Mouse (Mus musculus) adrenal gland, postnatal 14 days (tissue): Measurements from ENCODE around the gene Ifitm6. TPM values are rescaled to one million over a fixed set of nuclear protein-coding genes. Genes with fewer than 3 reads are reported as not detected.
"Not testable (repeated sequence)": the region's sequence is repeated elsewhere in the genome, so short reads cannot be mapped to it uniquely, and the experiment has no call there.

Experiments used
- DNase-seq: peaks from one replicate; pipeline ENCODE4 v3.0.0; 2021; ENCODE audit warnings: mixed read lengths
- total RNA-seq: library from RNA; stranded (reverse); gene quantifications from 2 replicates; pipeline ENCODE4 v1.2.3, GENCODE M21; 2021

Gene Ifitm6
- total RNA-seq, 1 experiment from 2014 or later, result 0.89 TPM

DNA sequence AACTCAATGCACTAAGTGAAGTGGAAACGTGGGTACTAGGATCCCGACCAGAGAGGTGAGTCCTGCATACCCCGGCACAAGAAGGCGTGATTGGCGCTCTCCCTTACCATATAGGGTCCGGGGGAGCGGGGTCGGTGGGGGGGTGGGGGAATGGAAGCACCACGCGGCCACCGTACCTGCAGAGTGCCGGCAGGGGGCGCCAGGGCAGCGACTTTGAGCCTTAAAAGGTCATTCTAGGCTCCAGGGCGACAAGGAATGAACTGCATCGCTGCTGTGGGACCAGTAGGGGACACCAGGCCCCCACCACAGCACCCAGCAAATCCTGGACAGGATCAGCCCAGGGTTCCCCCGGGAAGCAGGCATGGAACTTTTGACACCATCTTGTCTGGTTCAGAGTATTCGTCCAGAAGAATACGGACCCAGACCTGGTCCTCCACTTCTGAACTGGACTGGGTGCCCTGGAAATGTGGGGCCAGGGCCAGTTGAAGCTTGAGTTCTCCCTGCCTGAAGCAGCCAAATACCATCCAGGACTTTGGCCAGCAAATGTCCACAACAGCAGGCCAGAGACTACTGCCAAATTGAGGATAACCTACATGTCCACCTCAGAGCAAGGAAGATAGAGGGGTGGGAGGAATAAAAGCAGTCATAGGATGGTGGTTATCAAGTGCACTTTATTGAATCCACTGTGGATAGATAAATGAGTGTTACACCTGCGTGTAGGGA is 8.6 kb downstream of the Ifitm6 start:
- peak; percentile 92 for DNase-seq

DNA sequence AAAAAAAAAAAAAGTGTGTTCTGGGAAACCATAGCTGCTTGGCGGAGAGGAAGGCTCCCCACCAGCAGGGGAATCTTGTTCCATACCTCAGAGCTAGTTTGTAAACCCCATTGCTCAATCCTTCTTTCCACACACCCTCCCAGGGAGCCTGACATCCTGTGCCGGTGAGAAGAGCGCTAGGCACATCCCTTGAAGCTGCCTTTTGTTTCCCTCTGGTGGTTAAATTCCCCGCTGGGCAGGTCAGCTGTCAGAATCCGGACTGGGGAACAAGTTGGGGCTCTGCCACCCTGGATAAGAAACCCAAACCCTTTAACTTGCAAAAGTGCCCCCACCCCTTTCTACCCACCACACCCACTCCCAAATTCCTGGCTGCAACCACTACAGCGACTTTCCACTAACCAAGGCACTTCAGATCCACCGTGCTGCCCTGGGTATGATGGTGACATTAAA is 9.4 kb downstream of the Ifitm6 start:
- peak; percentile 48 for DNase-seq

DNA sequence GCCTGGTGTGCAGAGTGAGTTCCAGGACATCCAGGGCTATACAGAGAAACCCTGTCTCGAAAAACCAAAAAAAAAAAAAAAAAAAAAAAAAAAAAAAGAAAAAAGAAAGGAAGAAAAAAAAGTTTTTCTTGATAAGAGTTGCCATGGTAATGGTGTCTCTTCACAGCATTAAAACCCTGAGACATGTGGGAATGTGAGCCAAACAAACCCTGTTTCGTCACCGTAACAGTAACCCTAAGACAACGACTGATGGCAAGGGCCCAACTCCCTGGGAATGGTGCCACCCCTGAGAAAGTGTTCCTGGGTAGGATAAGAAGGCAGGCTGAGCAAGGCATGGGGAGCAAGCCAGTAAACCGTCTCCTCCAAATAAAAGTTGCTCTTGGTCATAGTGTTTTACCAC is 10.8 kb downstream of the Ifitm6 start:
- peak; percentile 54 for DNase-seq

DNA sequence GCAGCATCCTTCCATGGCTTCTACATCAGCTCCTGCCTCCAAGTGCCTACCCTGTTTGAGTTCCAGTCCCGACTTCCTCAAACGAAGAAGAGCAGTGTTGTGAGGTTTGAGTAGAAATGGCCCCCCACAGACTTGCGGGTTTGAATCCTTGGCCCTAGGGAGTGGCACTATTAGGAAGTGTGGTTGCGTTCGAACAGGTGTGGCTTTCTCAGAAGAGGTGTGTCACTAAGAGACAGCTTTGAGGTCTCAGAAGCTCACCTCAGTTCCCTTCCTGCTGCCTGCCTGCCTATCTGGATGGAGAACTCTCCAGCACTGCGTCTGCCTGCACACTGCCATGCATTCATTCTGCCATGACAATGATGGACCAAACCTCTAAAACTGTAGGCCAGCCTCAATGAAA is 11.3 kb downstream of the Ifitm6 start:
- no peak for DNase-seq

DNA sequence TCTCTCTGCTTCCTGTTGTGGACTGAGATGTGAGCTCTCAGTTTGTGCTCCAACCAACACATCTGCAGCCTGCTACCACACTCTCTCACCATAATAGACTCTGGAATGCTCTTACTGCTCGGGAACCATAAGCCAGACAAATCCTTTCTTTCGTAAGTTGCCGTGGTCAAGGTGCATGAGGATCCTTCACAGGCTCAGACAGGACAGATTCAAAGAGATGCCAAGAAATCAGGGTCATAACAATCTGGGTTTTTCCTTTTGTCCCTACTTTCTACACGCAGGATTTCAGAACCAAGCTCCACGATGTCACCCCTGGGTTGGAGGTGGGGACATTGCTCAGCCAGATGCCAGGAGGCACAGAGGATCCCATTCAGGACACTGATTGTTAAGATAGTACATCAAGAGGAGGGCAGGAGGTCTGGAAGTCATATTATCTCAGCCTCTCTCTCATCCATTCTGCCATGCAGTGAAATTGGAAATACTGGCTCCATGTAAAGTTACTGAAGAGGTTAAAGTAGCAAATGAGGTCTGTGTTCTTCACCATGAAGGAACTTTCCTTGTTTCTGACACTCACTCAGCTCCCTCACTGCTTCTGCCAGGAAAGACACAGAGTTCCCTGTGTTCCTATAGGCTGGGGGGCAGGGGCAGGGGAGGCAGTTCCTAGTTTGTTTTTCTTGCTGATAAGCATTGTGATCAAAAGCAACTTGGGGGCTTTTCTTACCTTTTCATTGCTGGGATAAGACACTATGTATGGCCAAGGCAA is 14.3 kb downstream of the Ifitm6 start:
- DNase-seq, result no peak

DNA sequence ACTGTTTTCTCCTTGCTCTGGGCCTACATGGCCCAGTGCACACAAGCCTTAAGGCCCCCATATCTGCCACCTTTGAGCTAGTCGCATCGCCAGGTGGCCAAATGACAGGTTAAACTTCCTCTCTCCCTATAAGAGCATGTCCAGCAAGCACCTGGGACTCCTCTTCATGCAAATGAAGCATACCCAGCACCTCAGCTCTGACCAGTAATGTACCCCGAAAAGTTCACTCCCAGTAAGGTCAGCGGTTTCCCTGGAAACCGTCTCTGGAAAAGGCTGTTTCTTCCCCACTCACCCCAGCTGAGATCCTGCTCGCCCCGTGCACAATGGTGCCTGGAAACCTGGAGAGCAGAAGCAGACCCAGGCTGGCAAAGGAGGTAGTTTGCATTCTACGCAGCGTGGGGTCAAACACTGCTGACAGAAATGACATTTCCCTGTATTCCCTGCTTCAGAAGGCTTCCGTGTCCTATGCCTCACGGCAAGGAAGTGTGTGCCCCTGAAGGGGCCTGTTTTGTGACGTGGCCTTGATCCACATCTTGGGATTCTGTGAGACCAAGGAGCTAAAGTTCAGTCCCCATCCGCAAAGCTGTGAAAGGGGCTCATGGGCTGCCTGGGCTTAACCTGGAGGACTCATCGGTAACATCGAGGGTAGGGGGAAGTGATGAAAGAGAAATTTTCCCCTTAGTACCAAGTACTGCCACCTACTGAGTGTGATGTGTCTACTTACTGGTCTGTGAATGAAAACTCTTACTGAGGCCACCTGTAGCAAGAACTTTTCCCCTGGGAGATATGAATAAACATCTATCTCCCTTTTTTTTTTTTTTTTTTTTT is 16.6 kb downstream of the Ifitm6 start:
- DNase-seq, result no peak

DNA sequence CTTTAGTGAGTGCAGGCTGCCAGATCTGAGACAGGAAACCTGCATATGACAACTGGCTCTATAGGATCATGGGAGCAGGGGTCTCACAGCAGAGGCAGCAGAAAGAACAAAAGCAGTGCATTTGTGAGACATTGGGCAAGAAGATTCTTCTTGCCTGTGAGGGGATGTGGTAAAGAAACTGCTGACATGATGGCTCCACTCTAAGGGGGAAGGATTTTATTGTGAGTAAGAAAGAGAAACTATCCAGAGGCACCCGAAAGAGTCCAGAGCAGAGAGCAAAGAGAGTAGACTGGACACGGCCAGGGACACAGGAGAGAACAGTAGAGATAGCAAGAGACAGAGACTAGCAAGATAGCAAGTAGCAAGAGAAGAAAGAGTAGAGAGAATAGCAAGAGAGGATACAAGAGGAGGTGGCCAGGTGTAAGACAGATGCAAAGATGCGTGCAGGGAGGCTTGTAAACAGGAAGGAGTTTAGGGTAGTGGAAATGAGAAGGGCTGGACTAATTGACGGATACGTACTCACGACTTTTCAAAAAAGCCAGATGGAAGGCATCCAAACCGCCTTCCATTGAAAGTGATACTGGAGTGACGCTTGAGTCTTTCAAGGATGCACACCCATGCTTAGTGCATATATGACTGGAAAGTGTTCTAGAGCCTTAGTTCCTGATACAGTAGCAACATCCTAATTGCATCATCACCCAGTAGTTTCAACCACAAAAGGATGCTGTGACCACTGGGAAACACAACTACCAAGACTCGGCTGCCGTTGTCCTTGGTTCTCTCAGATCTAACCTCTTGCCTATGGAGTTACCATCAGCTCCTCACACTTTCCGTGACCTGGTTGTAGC is 18.6 kb downstream of the Ifitm6 start:
- no peak for DNase-seq

DNA sequence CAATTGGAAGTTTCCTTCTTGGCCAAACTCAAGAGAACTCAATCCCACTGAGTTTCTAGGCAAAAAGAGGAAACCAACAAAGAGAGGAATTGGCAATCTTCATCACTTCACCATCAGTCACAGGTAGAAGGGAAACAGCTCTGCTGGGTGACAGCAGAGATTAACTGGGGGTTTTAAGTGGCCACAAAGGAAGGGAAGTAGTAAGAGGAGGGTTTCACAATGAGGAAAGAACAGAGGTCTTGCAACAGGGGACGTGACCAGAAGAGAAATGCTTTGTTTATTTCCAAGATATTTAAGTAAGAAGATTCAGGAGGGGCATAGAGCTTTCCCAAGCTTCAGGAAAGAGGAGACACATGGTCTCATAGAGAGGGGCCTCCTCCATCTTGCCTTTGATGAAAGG is 19.9 kb downstream of the Ifitm6 start:
- no peak for DNase-seq

DNA sequence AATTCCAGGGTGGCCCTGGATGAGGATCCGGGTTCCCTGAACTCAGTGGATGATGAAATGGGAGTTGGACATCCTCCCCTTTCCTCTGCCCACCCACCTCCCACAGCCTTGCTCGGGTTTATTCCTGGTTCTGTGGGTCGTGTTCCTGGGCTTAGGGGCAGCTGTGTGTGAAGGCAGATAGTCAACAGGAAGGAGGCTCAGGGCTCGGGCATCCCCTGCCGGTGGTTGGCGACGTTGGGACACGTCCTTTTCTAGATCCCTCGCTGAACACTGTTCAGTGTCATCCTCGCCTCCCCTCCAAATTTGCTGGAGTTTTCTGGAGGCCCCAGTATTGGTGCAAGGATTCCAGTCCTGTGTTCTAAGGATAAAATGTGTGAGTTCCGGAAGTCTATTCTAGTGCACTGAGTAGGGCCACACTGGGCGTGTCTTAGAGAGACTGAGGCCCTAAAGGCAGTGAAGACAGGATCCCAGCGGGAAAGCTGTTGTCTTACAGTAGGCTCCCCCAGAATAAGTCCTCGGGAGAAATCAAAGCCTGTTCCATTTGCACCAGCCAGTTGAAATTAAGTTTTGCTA is 26.5 kb downstream of the Ifitm6 start:
- DNase-seq, result no peak

DNA sequence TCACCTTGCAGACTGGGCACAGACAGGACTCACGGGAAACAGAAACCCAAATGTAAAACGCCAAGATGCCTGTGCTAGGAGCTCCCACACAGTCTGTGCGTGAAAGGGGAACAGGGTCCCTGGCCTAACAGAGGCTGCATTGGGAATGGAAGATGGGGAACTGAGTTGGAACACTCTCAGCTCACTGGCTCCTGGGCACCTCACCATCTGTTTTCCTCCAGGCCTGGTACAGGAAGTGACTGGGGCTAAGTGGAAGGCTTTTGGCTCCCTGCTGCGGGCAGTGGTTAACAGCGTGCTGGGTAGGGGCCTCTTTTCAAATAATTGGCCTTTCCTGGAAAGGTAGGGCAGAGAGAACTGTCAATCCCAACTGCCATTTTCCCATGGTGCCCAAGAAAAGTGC is 27.1 kb downstream of the Ifitm6 start:
- no peak for DNase-seq

DNA sequence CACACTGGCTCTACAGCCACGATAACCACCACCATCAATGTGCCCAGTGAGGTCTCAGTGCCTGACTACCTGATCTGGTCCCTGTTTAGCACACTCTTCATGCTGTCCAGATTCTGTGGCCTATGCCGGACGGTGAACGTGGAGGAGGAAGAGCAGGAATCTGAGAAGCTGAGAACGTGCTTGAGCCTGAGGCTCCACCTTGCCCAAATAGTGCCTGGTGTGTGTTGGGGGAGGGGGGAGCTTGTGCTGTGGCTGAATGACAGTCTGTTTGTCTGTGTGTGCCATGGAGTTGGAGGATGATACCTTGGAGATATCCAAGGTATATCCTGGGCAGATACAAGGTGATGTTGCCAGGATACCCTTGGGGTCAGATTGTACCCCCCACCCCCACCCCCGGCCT is 27.5 kb downstream of the Ifitm6 start:
- no peak for DNase-seq

DNA sequence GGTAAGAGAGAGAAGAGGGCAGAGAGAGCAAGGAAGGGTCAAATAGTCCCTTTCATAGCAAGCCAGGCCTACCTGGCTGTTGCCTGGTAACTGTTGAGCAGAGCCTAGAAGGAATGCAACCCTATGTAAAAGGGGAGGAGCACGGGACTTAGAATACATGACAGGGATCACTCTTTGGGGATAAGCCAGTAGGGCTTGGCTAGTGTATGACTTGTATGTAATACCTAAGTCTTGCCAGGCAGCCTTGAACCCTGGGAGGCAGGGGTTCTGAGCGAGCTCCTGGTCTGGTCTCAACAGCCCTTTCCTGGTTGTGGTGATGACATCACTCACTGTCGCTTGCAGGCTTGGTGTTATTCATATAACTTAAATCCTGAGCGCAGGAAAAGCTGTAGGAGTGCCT is 28.7 kb downstream of the Ifitm6 start:
- DNase-seq, result no peak

DNA sequence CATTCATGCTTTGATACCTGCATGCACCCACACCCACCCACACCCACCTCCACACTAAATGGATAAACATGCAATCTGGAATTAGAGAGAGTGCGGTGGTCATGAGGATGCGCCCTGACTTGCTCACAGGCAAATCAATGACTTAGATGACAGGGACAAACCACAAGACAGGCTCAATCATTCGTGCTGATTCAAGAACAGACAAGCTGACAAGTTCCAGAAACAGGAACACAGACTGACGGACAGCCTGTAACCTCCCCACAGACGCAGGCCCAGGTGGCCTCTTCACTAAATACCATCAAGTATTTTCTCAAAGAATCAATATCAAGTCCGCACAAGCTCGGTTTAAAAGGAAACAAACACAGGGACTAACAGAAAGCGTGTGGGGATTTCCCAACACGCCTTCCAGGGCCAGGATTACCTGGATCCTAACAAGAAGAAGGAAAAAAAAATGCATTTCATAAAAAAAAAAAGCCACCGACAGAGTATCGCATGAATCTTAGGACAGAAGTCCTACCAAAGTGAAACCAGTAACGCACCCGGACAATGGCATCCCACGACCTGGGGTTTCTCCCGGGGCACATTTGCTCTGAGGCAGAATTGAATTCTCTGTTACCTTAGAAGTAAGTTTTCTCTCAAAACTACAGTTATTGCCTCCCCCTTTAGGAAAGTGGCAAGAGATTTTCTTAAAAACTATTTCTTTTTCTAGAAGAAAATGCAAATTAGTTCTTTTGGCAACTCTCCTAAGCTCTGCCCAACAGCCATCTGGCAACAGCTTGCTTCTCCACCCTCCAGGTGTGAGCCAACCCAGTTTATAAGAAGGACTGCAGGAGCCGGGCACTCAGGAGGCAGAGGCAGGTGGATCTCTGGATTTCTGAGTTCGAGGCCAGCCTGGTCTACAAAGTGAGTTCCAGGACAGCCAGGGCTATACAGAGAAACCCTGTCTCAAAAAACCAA is 30.3 kb downstream of the Ifitm6 start:
- DNase-seq, result no peak

DNA sequence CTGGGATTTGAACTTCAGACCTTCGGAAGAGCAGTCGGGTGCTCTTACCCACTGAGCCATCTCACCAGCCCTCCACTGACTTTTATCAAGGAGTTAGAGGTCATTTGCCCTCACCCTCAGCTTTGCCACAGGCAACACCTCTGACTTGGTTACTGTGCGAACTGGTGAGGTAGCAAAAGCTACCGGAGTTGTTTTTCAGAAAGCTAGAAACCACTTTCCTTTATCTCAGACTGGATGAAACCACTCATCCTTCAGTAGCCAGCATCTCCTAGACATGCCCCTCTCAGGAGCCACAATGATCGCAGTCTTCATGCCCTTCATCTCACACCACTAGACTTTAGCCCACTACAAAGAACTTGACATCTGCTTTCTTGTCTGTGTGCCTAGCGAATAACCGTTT is 34.8 kb downstream of the Ifitm6 start:
- no peak for DNase-seq

DNA sequence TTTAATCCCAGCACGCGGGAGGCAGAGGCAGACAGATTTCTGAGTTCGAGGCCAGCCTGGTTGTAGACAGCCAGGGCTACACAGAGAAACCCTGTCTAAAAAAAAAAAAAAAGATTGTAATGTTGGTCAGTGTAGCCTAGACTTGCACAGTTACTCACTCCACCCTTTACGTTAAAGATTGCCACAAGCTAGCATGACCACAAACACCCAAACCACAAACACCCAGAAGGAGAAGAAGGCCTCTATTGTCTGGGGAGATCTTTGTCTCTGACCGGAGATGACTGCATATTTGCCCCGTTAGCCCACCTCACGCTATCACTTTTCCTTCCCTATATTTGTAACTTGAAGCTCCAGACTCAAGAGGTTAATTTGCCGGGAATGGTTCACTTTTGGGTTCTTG is 36.0 kb downstream of the Ifitm6 start:
- no peak for DNase-seq

DNA sequence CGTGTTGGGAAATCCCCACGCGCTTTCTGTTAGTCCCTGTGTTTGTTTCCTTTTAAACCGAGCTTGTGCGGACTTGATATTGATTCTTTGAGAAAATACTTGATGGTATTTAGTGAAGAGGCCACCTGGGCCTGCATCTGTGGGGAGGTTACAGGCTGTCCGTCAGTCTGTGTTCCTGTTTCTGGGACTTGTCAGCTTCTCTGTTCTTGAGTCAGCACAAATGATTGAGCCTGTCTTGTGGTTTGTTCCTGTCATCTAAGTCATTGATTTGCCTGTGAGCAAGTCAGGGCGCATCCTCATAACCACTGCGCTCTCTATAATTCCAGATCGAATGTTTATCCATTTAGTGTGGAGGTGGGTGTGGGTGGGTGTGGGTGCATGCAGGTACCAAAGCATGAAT is 41.0 kb downstream of the Ifitm6 start:
- DNase-seq, result not testable (repeated sequence)

DNA sequence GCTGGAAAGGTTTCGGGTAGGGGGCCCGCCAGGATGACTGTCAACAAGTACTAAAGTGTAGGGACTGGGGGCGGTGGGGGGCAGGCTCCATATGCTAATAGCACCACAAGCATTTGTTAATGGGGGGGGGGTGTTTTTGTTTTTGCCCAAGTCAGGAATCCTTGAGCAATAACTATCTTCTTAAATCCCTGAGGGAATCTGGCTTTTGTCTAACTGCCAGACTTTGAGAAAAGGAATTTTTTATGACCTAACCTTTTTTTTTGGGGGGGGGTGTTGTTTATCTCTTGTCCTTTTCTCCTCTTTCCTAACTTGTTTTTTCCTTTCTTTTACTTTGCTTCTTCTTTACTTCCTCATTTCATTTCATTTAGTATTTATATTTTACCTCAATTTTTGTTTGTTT is 42.3 kb downstream of the Ifitm6 start:
- no peak for DNase-seq

DNA sequence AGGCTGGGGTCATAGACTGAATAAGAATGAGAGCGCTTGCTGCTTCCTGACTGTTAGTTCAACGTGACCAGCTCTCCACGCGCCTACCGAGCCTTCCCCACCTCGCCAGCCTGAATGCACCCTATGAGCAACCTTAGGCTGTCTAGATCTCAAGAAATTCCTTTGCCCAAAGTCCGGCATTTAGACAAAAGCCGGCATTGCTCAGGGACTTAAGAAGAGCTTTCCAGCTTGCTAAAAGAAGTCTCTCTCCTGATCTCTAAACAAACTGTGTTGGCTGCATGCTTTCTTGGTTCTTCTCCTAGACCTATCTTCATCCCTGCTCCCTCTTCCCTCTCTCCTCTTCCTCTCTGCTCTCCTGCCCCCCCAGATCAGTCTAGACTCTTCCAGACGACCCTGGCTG is 42.8 kb downstream of the Ifitm6 start:
- DNase-seq, result no peak

DNA sequence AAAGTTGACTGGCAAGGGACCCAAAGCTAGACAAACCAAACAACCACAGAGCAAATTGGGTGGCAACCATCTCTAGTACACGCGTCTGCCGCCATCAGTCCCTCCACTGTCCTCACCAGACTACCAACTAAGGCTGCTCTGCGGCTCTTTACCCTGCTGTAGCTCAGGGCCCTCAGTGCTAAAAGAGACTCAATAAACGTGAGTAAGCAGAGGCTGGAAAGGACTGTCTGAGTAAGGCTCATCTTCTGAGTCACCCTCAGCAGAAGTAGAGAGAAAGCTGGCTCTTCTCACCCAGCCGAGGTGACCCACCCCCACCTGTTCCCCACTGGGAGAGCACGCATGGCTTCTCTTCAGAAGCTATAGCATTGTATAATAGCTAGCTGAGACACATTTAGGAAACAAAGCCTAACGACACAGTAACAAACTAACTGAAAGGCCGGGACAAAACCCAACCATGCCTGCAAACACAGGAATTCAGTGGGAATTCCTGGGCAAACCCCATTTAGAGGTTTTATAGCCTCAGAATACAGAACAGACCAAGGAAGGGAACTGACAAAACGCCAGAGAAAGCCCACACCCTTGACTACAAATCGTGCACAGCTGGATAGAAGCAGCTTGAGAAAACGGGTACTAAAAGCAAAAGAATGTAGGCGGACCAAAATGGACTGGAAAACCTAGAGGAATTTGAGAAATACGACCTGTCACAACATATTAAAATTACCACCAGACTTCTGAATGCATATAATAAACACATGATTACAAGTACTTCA is 44.1 kb downstream of the Ifitm6 start:
- no peak for DNase-seq
